Mouse (Mus musculus) ES-Bruce4 (cell line): ENCODE results near the gene Hmcn2.

ENCODE experiments used
- CTCF ChIP-seq: IDR thresholded peaks from one replicate; pipeline ENCODE4 v1.8.1; 2011; ENCODE audit warnings: low read depth, low read length
- EP300 ChIP-seq: IDR thresholded peaks from 2 replicates; pipeline ENCODE4 v1.6.1; 2011; ENCODE audit warnings: low read depth, low read length; ENCODE audit not compliant: insufficient read depth

DNA sequence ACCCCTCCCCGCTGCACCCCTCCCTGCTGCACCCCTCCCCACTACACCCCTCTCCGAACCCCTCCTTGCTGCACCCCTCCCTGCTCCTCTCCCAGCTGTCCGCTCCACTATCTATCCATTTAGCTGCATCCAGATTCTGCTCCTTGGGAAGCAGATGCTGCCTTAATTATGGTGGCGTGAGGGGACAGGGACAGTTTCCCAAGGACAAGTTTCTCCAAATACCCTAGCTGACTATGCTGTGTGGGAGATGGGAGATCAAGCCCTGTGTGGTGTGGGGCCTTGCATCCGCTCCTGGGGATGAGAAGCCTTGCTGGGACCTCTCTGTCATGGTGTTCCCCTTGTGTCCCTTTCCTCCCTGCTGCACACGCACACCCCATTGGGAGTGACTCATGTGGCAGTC, 39.2 kb upstream of the Hmcn2 start:
- TF ChIP-seq CTCF (no peak), EP300 (no peak)
